Mouse (Mus musculus) heart, postnatal 0 days (tissue): ENCODE data around the gene Glt8d1.

ENCODE experiments used
- CTCF ChIP-seq: IDR thresholded peaks from 2 replicates; pipeline ENCODE4 v1.5.1; 2016; ENCODE audit warnings: antibody characterized with exemption, control low read depth, low read depth
- EP300 ChIP-seq: IDR thresholded peaks from 2 replicates; pipeline ENCODE4 v1.6.1; 2016; ENCODE audit warnings: antibody characterized with exemption, low read depth

DNA sequence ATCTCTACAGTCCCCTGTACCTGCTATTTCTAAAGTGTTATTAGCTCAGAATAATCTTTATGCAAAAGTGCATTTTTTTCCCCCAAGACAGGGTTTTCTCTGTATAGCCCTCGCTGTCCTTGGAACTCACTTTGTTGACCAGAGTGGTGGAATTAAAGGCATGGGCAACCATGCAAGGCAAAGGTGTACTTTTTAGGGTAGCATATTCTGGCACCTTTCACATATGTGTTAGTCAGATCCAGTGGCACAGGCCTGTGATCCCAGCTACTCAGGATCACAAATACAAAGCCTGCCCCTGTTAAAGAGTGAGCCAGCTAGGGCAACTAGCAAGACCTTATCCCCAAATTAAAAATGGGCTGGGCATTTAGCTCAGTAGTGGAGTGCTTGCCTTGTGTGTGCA, 40.8 kb upstream of the Glt8d1 start:
- TF ChIP-seq CTCF (no peak), EP300 (no peak)
